Comparison of ENCODE assay signal across 8 mouse cellular contexts in genomic region chr2:28539206-28539605, GRCm38 (mm10). TPM values are rescaled to one million over a fixed set of nuclear protein-coding genes. Genes with fewer than 3 reads are reported as not detected.
DNase-seq lines count a peak whose midpoint lies in the region; ATAC-seq and TF ChIP-seq lines count a peak whose summit lies in the region.

No protein-coding gene starts in this region.

- no peak overlapping the region for H3K4me3 ChIP-seq in left cerebral cortex, adult 2 months
- no peak overlapping the region for H3K4me3 ChIP-seq in midbrain, embryonic 13.5 days (replicated peaks)

- peaks cover 67% of the 10 kb centered on the region for H3K4me1 ChIP-seq in midbrain, embryonic 13.5 days (replicated peaks)

- TF ChIP-seq CTCF in left cerebral cortex, adult 2 months (IDR thresholded peaks at IDR 0.05): no peak

- no peaks in the 10 kb centered on the region for H3K27me3 ChIP-seq in midbrain, embryonic 13.5 days
- H3K27me3 ChIP-seq in splenic B cell, adult 2 months (ENCODE audit: control insufficient read depth, insufficient read depth, low read length, poor library complexity, severe bottlenecking): no peaks in the 10 kb centered on the region

- intact Hi-C loops in heart, postnatal 36 days (cut with DNase I): no loop called here
- intact Hi-C loops in left cerebral cortex, adult 2 months (cut with DNase I): no loop called here

- peaks cover 31% of the 10 kb centered on the region for H3K36me3 ChIP-seq in midbrain, embryonic 13.5 days
- H3K36me3 ChIP-seq in splenic B cell, adult 2 months (ENCODE audit: control insufficient read depth, insufficient read depth, low read length, poor library complexity, severe bottlenecking): no peaks in the 10 kb centered on the region

- H3K27ac ChIP-seq in left cerebral cortex, adult 2 months: peak overlapping the region; percentile 61
- H3K27ac ChIP-seq in midbrain, embryonic 13.5 days: peak overlapping the region; percentile 82

- DNase-seq in cerebellum, adult 11 months: peak; percentile 58
- peak; percentile 55 to 62 for DNase-seq in cerebellum, adult 18-20 months
- DNase-seq in heart, postnatal 36 days: peak; percentile 64 to 66
- DNase-seq in left cerebral cortex, adult 2 months (ENCODE audit: extremely low spot score in 1 of 2, low spot score in 2 of 2): peak; percentile 60 to 68
- peak; percentile 66 for DNase-seq in splenic B cell, adult 2 months (ENCODE audit: low read depth, low spot score)

- H3K4me2 ChIP-seq in midbrain, embryonic 13.5 days (replicated peaks): peak overlapping the region; percentile 15; the same call in 1 of the 2 replicates

- WGBS in midbrain, embryonic 13.5 days: 31% methylated on average over 7 of the region's 7 CpGs

- no peaks in the 10 kb centered on the region for H3K9me3 ChIP-seq in midbrain, embryonic 13.5 days

- no peak for ATAC-seq in cerebellum, adult (ENCODE audit: insufficient number of reproducible peaks, low FRiP score, low TSS enrichment)
- peak; percentile 8; the same call in 1 of the 2 replicates for ATAC-seq in frontal cortex, adult (ENCODE audit: low TSS enrichment)
- ATAC-seq in midbrain, embryonic 13.5 days: peak; percentile 57

- peak overlapping the region; percentile 54 for H3K9ac ChIP-seq in midbrain, embryonic 13.5 days (replicated peaks)

RNA-seq across cellular contexts. Expression of gene Cel, which starts 24.0 kb away (rescaled TPM):
- total RNA-seq in heart, postnatal 36 days (2021): not detected
- not detected for total RNA-seq in left cerebral cortex, adult 2 months (2021)
- 0.07 and 0.13 TPM in 2 replicates for polyA plus RNA-seq in midbrain, embryonic 13.5 days (2015; fragmentation: Nextera tagmentation; extraction: Ambion mirVana)

RNA-seq across cellular contexts. Expression of gene Ralgds, which starts 26.3 kb away (rescaled TPM):
- total RNA-seq in heart, postnatal 36 days (2021): 10 to 100 TPM; 13.3 to 13.6 TPM
- 10 to 100 TPM; 81.1 to 92.6 TPM for total RNA-seq in left cerebral cortex, adult 2 months (2021)
- polyA plus RNA-seq in midbrain, embryonic 13.5 days (2015; fragmentation: Nextera tagmentation; extraction: Ambion mirVana): 70.8 and 82.0 TPM in 2 replicates

RNA-seq across cellular contexts. Expression of gene Gm10134, which starts 33.3 kb away (rescaled TPM):
- total RNA-seq in heart, postnatal 36 days (2021): 1 to 10 TPM in 1 of 2 experiments, under 1 TPM in 1; 0.84 to 1.3 TPM
- total RNA-seq in left cerebral cortex, adult 2 months (2021): 1 to 10 TPM in 1 of 2 experiments, not detected in 1; 1.9 TPM
- polyA plus RNA-seq in midbrain, embryonic 13.5 days (2015; fragmentation: Nextera tagmentation; extraction: Ambion mirVana): 1.0 and 1.5 TPM in 2 replicates

RNA-seq across cellular contexts. Expression of gene Gbgt1, which starts 42.5 kb away (rescaled TPM):
- 1 to 10 TPM; 2.6 to 3.7 TPM for total RNA-seq in heart, postnatal 36 days (2021)
- total RNA-seq in left cerebral cortex, adult 2 months (2021): 1 to 10 TPM; 1.8 to 2.9 TPM
- 0.54 and 1.4 TPM in 2 replicates for polyA plus RNA-seq in midbrain, embryonic 13.5 days (2015; fragmentation: Nextera tagmentation; extraction: Ambion mirVana)

RNA-seq across cellular contexts. Expression of gene Gtf3c5, which starts 44.3 kb away (rescaled TPM):
- 10 to 100 TPM in 1 of 2 experiments, 1 to 10 TPM in 1; 9.6 to 11.5 TPM for total RNA-seq in heart, postnatal 36 days (2021)
- total RNA-seq in left cerebral cortex, adult 2 months (2021): 10 to 100 TPM; 18.3 TPM
- 51.0 and 51.6 TPM in 2 replicates for polyA plus RNA-seq in midbrain, embryonic 13.5 days (2015; fragmentation: Nextera tagmentation; extraction: Ambion mirVana)

Comparison
In these comparisons a context has a peak if more than half of its experiments do, and no peak if none do; other contexts are left out.
1. RNA of gene Ralgds, which starts 26.3 kb away (total RNA-seq): 81.1 to 92.6 TPM in left cerebral cortex, adult 2 months; 13.3 to 13.6 TPM in heart, postnatal 36 days; every median in the first group is over 4 times any median in the second.
2. Peak in every context shown above with its lines, with median percentiles within 50 percentile points of each other: DNase-seq.